Mouse (Mus musculus) thymus, adult 2 months (tissue): Measurements from ENCODE around the gene Cabp1.

Source experiments
- CTCF ChIP-seq: fragments of 200-500 bp; IDR thresholded peaks from 2 replicates; pipeline ENCODE4 v1.5.1; 2012; ENCODE audit warnings: mild to moderate bottlenecking, control low read depth, low read length, moderate library complexity, borderline replicate concordance; ENCODE audit not compliant: control insufficient read depth, poor library complexity, insufficient read depth; ENCODE audit errors: extremely low read depth
- POLR2A ChIP-seq: fragments of 200-500 bp; IDR thresholded peaks from 2 replicates; pipeline ENCODE4 v1.6.1; 2012; ENCODE audit warnings: mild to moderate bottlenecking, low read length, control low read depth, moderate library complexity; ENCODE audit not compliant: control insufficient read depth, poor library complexity, insufficient read depth; ENCODE audit errors: extremely low read depth

- TF ChIP-seq CTCF (no peak), POLR2A (no peak)
Observed at GRCm38 (mm10) chr5:115230830-115231551, 36.8 kb upstream of the Cabp1 start.
